Comparison of ENCODE assay signal across 19 mouse cellular contexts in genomic region chr6:69045375-69045774, GRCm38 (mm10).
"Had no signal": no experiment of that assay in that cellular context is flagged by ENCODE, and none has a peak within 500 bp of the region (broad histone marks: within the 10 kb centered on the region; RNA-seq: fewer than 3 reads in every experiment).

No protein-coding gene starts in this region.

- DNase-seq: lung, adult 18-20 months; lung, embryonic 14.5 days; lung, postnatal 10 days; lung, postnatal 4 days; retina, postnatal 1 day; right cerebral cortex, adult 18-20 months; right cerebral cortex, postnatal 25 days; right cerebral cortex, postnatal 4 days; spleen, adult 18-20 months; thymus, adult 18-20 months; thymus, postnatal 14 days; thymus, postnatal 36 days had no signal

- H3K9me3 ChIP-seq: midbrain, embryonic 10.5 days; midbrain, embryonic 12.5 days; midbrain, embryonic 15.5 days; neural tube, embryonic 13.5 days; neural tube, embryonic 15.5 days had no signal

- H3K9ac ChIP-seq: liver, embryonic 14.5 days; lung, embryonic 14.5 days; midbrain, embryonic 12.5 days; midbrain, embryonic 15.5 days; neural tube, embryonic 13.5 days; neural tube, embryonic 15.5 days had no signal

- H3K36me3 ChIP-seq: midbrain, embryonic 10.5 days; midbrain, embryonic 12.5 days; midbrain, embryonic 15.5 days; neural tube, embryonic 13.5 days; neural tube, embryonic 15.5 days had no signal

- H3K27ac ChIP-seq: liver, embryonic 14.5 days; midbrain, embryonic 10.5 days; midbrain, embryonic 12.5 days; midbrain, embryonic 15.5 days; neural tube, embryonic 13.5 days; neural tube, embryonic 15.5 days had no signal

- H3K4me2 ChIP-seq: lung, embryonic 14.5 days; midbrain, embryonic 12.5 days; midbrain, embryonic 15.5 days; neural tube, embryonic 13.5 days; neural tube, embryonic 15.5 days had no signal

- ATAC-seq: midbrain, embryonic 15.5 days had no signal

- H3K27me3 ChIP-seq: midbrain, embryonic 12.5 days; midbrain, embryonic 15.5 days; neural tube, embryonic 13.5 days; neural tube, embryonic 15.5 days had no signal

- H3K4me3 ChIP-seq: midbrain, embryonic 10.5 days; midbrain, embryonic 12.5 days; midbrain, embryonic 15.5 days; myocyte; neural tube, embryonic 13.5 days; neural tube, embryonic 15.5 days had no signal

- H3K4me1 ChIP-seq: midbrain, embryonic 10.5 days; midbrain, embryonic 12.5 days; midbrain, embryonic 15.5 days; neural tube, embryonic 13.5 days; neural tube, embryonic 15.5 days had no signal
